Mouse (Mus musculus): ENCODE results near the gene Usp18.

Gene Usp18

DNA sequence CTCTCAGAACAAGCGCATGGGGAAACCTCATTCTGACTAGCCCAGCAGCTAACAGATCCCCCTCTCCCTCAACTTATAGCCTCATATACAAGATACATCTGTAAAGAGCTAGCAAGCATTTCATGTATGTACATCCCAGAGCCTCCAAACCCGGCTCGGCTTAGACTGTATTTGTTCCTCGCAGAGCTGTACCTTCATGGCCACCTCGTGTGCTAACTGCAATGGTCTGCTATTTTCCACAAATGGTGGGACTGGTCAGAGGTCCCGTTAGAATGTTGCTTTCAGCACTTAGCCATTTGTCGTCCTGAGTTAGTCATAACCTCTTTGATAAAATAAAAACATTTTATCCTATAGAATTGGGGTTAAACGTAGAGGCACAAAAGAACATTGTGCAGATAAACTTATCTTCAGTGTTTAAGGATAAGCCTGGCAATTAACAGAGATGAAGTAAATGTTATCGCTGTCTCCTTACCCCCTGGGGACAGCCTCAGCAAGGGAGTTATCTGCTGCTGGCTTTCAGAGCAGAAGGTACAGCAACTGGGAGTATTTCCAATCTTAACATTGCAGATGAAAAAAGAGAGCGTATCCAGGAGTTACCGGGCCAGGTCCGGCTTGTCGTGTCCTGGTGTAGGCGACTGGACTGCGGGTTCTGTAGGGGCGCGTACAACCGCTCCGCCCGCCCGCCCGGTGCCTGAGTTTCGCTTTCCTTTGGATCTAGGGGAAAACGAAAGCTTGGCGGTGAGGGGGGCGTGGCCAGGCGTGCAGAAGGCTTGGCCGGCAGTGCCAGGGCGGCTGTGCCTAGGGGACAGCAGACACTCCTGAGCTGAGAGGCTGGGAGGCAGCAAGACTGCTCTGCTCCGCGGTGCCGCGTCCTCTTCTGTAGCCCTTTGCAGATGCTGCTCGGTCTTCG, at the start of gene Usp18:
TSS of gene Usp18 (plus strand) at position 780 of the 910 bp plus-strand sequence.
- DNase-seq (ENCODE audit: low spot score): peak; percentile 92

DNA sequence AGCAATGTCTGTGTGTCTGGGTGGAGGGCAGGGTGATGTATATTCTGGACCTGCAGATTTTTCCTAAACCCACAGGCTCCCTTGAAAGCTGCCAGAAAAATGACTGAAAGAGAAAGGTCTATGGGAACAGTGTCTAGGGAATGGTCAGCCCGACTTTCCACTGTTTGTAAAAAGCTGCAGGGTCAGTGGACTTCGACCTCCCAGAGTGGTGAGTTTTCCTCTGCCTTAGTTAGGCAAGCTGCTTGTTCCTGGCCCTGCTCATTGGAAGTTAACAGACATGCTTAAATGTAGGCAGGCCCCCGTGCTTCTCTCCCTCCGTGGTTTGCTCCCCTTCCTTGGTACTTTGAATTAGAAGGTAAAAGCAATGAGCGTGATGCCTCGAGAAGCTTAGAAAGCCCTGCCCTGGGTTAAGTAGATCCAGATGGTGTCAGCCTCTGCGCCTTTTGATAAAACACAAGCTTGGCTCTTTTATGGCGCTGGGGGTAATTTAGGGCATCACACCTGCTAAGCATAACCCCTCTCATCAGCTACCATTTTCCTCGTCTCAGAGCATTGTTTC, 47.8 kb upstream of the Usp18 start:
- DNase-seq (ENCODE audit: low spot score): no peak

- no peak for DNase-seq (ENCODE audit: low spot score)
Measured at GRCm38 (mm10) chr6:121200458-121200857, 45.2 kb upstream of the Usp18 start.

DNA sequence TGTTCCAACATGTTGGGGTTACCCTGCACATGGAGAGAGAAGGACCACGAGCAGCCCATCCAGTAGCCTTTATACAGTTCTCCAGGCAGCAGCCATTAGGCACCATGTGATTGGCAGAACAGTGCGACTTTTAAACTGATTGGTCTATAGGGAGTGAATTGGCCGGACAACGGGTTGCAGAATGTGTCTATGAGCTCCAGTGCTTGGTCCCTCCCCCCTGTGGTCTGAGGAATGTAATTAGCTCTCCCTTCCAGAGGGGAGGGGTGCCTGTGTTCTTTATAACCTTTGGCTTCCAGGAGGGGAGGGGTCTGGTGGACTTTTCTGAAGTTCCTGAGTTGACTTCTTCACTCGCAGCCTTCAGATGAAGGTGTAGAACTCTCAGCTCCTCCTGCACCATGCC, 43.7 kb upstream of the Usp18 start:
- no peak for DNase-seq (ENCODE audit: low spot score)

DNA sequence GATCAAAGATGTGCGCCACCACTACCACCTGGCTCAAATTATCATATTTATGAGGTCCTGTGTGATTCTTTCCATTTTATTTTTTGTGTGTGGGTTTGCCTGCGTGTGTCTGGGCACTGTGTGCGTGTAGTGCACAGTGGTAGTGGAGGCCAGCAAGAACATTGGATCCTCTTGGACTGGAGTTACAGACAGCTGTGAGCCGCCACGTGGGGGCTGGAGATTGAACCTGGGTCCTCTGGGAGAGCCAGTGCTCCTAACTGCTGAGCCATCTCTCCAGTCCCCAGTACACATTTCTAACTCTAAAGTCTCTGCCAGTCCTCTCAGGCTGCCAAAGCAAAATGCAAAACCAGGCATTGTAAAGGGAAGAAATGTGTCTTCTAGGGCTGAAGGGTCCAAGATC, 39.2 kb upstream of the Usp18 start:
- DNase-seq (ENCODE audit: low spot score): no peak

DNA sequence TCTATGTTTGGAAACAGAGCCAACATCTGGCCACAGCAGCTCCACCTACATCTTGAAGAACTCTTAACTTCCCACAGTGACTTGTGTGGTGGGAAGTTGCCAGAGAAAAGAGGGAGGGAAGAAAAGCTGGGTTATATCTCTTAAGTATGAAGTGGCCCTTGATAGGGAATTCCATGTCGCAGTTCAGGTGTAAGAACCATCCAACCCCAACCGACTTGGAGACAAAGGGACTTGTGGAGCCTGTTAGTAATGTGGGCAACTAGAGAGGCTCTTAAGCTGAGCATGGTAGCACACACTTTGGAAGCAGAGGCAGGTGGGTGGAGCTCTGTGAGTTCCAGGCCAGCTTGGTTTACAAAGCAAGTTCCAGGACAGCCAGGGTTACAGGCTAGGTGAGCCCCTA, 36.1 kb upstream of the Usp18 start:
- no peak for DNase-seq (ENCODE audit: low spot score)

DNA sequence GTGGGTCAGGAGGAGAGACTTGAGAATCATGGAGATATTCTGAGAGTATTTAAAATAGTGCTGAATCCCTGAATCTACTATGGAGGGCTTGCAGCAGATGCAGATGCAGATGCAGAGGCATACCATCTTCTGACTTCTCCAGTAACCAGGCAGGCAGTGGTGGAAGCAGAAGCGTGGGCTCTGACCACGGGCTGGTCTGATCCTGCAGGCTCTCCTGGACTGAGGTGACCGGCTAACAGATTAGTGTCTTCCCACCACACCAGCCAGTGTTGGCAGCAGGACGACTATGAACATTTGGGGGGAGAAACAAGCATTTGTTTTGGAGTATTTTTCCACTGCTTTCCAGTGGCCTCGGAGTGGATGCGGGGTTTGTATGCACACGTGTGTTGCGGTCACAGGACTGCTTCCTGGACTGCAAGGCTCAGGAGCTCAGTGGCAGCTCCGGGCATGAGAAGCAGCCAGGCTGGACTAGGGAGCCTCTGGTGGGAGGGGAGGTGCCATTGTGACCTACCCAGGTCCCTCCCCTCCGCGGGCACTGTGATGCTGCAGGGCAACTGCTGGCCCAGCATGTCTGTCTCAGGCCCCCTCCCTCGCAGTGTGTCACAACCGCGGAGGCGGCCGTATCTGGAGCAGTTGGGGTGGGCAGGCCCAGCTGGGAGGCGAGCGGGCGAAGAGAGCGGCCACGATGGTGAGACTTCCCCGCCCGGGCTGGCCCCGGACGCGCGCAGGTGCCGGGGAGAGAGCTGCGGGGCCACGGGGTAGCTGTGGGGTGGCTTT, 35.4 kb upstream of the Usp18 start, which contains the start of gene Tuba8:
TSS of gene Tuba8 (plus strand) at position 548 of the 777 bp plus-strand sequence.
- DNase-seq (ENCODE audit: low spot score): peak; percentile 55

- no peak for DNase-seq (ENCODE audit: low spot score)
Measured at GRCm38 (mm10) chr6:121210926-121211289, 34.8 kb upstream of the Usp18 start.

DNA sequence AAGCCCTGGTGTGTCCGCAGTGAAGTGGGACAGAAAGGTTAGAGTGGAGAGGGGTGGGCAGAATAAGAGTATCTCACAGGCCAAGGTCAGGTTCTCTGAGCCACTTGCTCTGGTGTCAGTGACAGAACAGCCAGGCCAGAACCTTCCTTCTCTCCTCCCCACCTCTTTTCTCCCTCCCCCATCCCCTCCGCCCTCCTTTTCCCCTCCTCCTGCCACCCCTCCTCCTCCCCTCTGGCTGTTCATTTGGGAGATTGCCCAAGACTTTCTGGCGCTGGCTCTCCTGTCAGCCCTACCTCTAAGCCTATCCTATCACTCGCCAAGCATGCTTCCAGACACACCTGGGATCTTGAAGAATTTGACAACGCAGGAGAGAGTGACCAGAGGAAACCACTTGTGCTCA, 34.0 kb upstream of the Usp18 start:
- DNase-seq (ENCODE audit: low spot score): no peak

DNA sequence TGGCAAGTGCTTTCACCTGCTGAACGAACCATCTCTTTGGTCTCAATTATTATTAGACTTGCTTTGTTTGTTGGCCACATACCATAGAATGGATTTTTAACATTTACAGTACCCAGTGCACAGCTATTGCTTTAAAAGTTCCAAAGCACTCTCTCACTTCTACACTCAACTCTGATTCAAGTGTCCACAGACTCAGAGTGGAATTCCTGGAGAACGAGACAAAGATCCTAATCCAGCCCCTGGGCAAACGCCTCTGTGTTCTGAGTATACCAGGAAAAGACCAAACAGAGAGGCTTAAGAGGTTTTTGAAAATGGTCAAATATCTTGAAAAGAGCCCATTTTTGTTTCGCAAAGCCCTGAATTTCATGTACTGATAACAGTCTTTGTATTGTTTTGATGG, 32.7 kb upstream of the Usp18 start:
- DNase-seq (ENCODE audit: low spot score): no peak

- no peak for DNase-seq (ENCODE audit: low spot score)
Measured at GRCm38 (mm10) chr6:121214221-121214620, 31.5 kb upstream of the Usp18 start.

DNA sequence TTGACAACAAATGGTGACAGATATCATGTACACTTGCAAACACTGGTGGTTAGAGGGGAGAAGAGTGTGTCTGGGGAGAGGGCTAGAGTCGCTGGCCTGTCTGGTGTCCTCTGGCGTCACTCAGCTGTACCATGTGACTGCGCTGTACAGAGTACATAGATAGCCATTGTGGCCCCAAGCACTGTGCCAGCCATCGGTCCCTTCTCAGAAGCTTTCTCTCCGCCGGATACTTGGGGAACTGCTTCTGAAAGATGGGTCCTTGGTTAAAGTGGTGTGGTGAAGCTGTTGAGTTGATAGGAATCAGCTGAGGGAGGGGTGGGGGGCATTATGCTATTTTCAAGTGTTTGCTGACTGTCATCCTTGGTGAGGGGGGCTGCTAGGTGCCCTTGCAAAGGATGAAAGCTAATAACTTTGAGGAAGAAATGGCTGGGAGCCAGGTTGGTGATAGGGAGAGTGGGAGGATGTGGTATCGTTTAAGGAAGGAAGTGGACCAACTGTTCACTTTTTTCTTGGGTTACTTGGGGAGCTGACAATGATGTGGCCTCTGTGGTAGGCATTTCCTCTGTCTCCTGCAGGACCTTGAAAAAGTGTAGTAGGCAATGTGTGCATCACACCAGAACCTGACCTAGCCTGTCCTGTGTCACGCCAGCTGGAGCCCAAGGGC, 30.9 kb upstream of the Usp18 start:
- DNase-seq (ENCODE audit: low spot score): no peak

- no peak for DNase-seq (ENCODE audit: low spot score)
Measured at GRCm38 (mm10) chr6:121215336-121215735, 30.4 kb upstream of the Usp18 start.

DNA sequence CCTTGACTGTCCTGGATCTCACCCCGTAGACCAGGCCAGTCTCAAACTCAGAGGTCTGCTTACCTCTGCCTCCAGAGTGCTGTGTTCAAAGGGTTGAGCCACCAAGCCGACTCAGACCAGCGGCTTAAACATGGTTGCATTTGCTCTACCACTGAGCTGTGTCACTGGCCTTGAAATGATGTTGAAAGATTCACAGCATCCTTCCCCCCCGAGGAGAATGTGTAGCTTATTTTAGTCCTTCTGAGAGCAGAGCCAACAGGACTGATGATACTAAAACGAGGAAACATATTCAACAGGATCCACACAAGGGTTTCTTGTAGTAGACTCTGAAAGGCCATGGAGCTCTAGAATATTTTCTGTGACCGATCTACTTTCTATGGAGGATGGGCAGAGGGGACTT, 29.8 kb upstream of the Usp18 start:
- no peak for DNase-seq (ENCODE audit: low spot score)

GRCm38 (mm10) chr6:121216589-121217255, 29.0 kb upstream of the Usp18 start:
- no peak for DNase-seq (ENCODE audit: low spot score)

GRCm38 (mm10) chr6:121218002-121218401, 27.7 kb upstream of the Usp18 start:
- no peak for DNase-seq (ENCODE audit: low spot score)

DNA sequence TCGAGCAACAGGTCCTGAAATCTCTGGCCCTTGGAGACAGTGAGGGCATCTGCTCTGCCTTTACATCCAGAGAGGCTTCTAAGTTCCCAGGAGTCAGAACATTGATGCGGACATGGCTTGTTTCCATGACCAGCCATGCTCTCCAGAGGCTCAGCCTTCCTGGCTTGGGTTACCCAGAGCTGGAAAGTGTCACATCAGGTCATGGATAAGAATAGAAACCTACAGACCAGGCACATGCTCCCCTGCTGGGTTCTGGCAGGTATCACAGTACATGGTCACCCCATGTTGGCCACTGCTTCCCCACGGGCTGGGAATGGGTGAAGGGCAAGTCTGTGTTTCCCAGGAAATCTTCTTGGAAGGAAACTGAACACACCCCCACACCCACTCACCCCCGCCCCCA, 26.3 kb upstream of the Usp18 start:
- DNase-seq (ENCODE audit: low spot score): no peak

DNA sequence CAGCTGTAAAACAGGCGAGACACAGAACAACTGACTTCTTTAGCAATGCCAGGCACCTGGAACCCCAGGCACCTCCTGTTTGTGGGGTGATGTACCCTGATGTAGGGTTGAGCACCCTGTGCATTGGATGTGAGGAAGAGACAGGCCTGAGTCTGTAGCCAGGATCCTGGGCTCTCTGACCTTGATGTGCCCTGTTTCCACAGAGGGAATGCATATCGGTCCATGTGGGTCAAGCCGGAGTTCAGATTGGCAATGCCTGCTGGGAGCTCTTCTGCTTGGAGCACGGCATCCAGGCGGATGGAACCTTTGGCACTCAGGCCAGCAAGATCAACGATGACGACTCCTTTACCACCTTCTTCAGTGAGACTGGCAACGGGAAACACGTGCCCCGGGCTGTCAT, 25.5 kb upstream of the Usp18 start:
- DNase-seq (ENCODE audit: low spot score): no peak

GRCm38 (mm10) chr6:121221876-121222597, 23.7 kb upstream of the Usp18 start:
- DNase-seq (ENCODE audit: low spot score): no peak

- no peak for DNase-seq (ENCODE audit: low spot score)
Measured at GRCm38 (mm10) chr6:121223001-121223400, 22.7 kb upstream of the Usp18 start.

GRCm38 (mm10) chr6:121224067-121224466, 21.6 kb upstream of the Usp18 start:
- no peak for DNase-seq (ENCODE audit: low spot score)
